Mouse (Mus musculus) intestine, embryonic 15.5 days (tissue): Measurements from ENCODE around the gene Cd3eap. TPM values are rescaled to one million over a fixed set of nuclear protein-coding genes. Genes with fewer than 3 reads are reported as not detected.

Experiments
- ATAC-seq: fragments of 200-750 bp; cut with Nextera tagmentation; 2 replicates; pipeline ENCODE4 v1.8.0; 2017; ENCODE audit warnings: moderate TSS enrichment, moderate library complexity
- H3K27ac ChIP-seq: fragments of 300-500 bp; sonication (generic); 2 replicates; pipeline ENCODE4 v1.5.1; 2015; ENCODE audit warnings: mild to moderate bottlenecking, inconsistent platforms
- H3K27me3 ChIP-seq: fragments of 300-500 bp; sonication (generic); replicated peaks from 2 replicates; pipeline ENCODE4 v1.6.1; 2015; ENCODE audit warnings: inconsistent platforms
- H3K36me3 ChIP-seq: fragments of 300-500 bp; sonication (generic); 2 replicates; pipeline ENCODE4 v1.6.1; 2015; ENCODE audit warnings: inconsistent platforms
- H3K4me1 ChIP-seq: fragments of 300-500 bp; sonication (generic); replicated peaks from 2 replicates; pipeline ENCODE4 v1.6.1; 2015; ENCODE audit warnings: inconsistent platforms
- H3K4me2 ChIP-seq: fragments of 300-500 bp; sonication (generic); replicated peaks from 2 replicates; pipeline ENCODE4 v1.6.1; 2015; ENCODE audit warnings: mild to moderate bottlenecking, inconsistent platforms
- H3K4me3 ChIP-seq: fragments of 300-500 bp; sonication (generic); replicated peaks from 2 replicates; pipeline ENCODE4 v1.5.1; 2015; ENCODE audit warnings: inconsistent platforms
- H3K9ac ChIP-seq: fragments of 300-500 bp; sonication (generic); 2 replicates; pipeline ENCODE4 v1.6.1; 2015; ENCODE audit warnings: inconsistent platforms
- H3K9me3 ChIP-seq: fragments of 300-500 bp; sonication (generic); 2 replicates; pipeline ENCODE4 v1.6.1; 2016; ENCODE audit warnings: inconsistent platforms
- WGBS: fragments of 180-500 bp; shearing (Covaris S2); methylation state at CpG from one replicate; pipeline ENCODE4 v1.1.7; 2015; 5-methylcytosine and 5-hydroxymethylcytosine counted together
- polyA plus RNA-seq: library from polyadenylated mRNA; unstranded; fragments of >200 nt; fragmentation: Nextera tagmentation; extraction: Ambion mirVana; gene quantifications from 2 replicates; pipeline ENCODE4 v1.2.1, GENCODE M21; 2015

The Cd3eap gene
- polyA plus RNA-seq, 1 experiment from 2014 or later, result 21.7 TPM

DNA sequence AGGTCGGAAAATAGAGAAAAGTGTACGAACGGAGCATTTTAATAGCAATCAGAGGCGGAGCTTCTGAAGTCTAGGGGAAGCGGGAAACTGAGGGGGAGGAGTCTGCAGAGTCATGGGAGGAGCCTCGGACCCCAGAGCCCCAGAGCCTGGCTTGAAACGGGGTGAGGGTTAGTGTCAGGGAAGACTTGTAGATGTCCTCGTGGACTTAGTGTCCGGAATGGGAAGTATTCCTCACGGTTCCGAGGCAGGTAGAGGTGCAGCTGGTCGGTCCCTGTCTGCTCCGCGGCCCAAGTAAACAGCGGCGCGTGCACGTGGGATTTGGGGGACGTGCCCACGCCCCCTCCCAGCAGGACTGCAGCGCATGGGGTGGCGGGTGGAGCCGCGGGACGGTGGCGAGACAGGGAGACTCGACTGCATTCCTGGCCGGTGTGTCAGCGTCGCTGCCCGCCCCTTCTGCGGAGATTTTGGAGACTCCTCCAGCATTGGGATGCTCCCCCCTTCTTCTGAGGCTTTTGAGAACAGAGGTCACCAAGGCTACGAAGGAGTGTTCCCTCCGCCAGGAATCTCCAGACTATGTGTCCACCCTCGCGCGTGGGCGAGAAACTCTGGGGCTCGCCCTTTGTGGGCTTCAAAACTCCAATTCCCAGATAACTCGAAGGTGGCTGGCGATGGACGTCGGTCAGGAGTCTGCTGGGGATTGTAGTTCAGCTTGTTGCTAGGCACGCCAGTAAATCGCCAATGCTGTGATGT lies 784 bp upstream of the Cd3eap start:
- Histone ChIP-seq H3K36me3 (peaks cover 15% of the 10 kb centered on the region; the same call in 1 of the 2 replicates), H3K27ac (peak overlapping the region; percentile 70), H3K4me1 (peaks cover 36% of the 10 kb centered on the region), H3K9ac (peak overlapping the region; percentile 52), H3K4me3 (peak overlapping the region; percentile 73), H3K4me2 (peak overlapping the region; percentile 99), H3K9me3 (no peaks in the 10 kb centered on the region), H3K27me3 (no peaks in the 10 kb centered on the region)
- peak; percentile 79 for ATAC-seq
- WGBS, result under 1% methylated on average over 45 of the region's 45 CpGs

DNA sequence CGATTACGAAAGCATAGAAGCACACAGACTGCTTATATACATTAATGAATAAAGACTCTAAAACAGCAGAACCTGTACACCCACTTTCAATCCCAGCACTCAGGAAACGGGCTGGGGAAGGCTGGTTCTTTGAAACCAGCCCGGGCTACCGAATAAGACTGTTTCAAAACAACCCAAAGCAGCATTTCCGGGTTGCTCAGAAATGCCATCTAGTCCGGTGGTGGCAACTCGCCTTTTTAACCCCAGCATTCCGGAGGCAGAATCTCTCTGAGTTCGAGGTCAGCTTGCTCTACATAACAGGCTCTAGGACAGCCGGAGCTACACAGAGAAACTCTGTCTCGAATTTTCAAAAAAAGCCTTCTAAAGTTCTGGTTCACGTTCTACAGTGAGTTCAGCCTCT lies 649 bp downstream of the Cd3eap start:
- H3K9ac ChIP-seq, result peak overlapping the region; percentile 52
- no peak for ATAC-seq
- peaks cover 29% of the 10 kb centered on the region for H3K4me1 ChIP-seq
- H3K4me3 ChIP-seq, result peak overlapping the region; percentile 73
- H3K36me3 ChIP-seq, result peaks cover 15% of the 10 kb centered on the region; the same call in 1 of the 2 replicates
- 19% methylated on average over 13 of the region's 13 CpGs for WGBS
- no peaks in the 10 kb centered on the region for H3K27me3 ChIP-seq
- H3K27ac ChIP-seq, result no peak overlapping the region
- H3K9me3 ChIP-seq, result no peaks in the 10 kb centered on the region
- peak overlapping the region; percentile 99 for H3K4me2 ChIP-seq

DNA sequence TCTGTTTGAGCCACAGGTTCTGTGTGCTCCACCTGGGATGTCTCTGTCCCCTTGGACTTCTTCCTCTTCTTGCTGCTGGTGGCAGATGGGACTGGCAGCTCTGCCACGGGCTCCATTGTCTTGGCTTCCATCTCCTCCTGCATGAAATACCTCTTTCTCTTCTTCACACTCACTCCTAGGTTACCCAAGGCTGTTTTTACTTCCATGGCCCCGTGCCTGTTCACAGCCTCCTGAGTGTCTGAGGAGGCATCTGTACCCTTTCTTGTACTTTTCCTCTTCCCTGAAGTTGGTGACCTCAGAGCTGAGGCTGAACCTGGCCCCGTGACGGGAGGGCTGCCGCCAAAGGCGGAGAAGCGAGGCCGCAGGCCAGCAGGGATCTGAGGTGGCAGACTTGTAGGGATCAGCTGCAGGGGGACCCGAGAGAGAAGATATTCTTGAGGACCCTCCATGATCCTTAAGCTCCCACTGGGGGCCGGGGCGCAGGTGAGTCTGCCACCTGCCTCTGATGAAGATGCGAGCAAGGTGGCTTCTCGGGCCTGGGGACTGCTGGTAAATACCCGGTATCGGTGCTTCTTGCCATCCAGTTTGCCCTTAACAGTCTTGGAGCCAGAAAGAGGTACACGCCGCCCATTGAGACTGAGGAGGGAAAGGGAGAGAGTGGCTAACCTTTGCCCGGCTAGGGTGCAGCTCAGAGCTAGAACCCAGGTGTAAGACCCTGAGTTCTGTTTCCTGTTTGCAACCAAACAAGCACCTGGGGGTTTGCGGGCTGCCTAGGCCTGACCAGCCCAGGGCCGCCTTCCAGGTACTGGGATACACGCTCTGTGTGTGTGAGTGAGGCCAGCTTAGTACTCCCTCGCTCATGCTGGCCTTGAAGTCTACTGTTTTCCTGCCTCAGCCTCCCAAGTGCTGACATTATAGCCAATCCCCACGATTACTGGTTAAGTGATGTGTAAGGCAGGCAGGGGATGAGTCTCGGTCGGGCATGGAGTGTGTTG lies 1.6 kb downstream of the Cd3eap start:
- Histone ChIP-seq H3K4me1 (peaks cover 29% of the 10 kb centered on the region), H3K4me3 (peak overlapping the region; percentile 73; the same call in 1 of the 2 replicates), H3K36me3 (peaks cover 15% of the 10 kb centered on the region; the same call in 1 of the 2 replicates), H3K27ac (no peak overlapping the region), H3K27me3 (no peaks in the 10 kb centered on the region), H3K4me2 (peak overlapping the region; percentile 99), H3K9me3 (no peaks in the 10 kb centered on the region), H3K9ac (no peak overlapping the region)
- no peak for ATAC-seq
- WGBS, result 87% methylated on average over 25 of the region's 25 CpGs

DNA sequence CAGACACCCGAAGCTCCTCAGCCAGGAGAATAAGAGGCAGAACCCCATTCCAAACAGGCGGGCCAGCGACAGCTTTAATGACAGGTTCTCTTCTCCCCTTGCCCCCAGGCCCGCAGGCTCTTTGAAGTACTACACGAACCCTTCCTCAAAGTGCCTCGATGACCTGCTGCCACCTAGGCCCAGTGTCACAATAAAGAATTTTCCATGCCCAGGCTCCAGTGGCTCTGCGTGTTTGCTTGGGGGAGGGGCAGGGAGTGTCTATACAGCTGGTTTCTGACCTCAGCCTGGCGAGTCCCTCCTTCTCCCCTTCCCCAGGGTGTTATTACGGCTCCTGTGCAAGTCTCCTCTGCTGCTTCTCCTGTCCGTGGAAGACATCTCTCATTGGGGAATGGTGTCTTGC lies 3.0 kb downstream of the Cd3eap start:
- no peak for ATAC-seq
- no peaks in the 10 kb centered on the region for H3K27me3 ChIP-seq
- 73% methylated on average over 10 of the region's 10 CpGs for WGBS

DNA sequence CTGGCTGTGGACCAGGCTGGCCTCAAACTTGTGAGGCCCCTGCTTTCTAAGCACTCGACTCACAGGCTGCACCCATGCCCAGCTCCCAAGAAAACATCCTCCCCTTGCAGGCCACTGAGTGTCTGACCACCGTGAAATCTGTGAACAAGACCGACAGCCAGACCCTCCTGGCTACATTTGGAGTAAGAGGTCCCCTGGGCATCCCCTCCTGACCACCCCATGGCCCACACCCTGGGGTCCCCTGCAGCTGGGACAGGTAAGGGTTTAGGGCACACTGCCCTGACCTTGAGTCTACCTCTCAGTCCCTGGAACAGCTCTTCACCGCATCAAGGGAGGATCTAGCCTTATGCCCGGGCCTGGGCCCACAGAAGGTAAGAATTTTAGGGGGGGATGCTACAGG lies 4.3 kb downstream of the Cd3eap start:
- no peak overlapping the region for H3K4me2 ChIP-seq
- no peak for ATAC-seq
- no peak overlapping the region for H3K27ac ChIP-seq
- WGBS, result 87% methylated on average over 5 of the region's 5 CpGs
- H3K9ac ChIP-seq, result no peak overlapping the region
- H3K36me3 ChIP-seq, result peaks cover 18% of the 10 kb centered on the region; the same call in 1 of the 2 replicates
- peaks cover 10% of the 10 kb centered on the region for H3K4me1 ChIP-seq
- no peaks in the 10 kb centered on the region for H3K27me3 ChIP-seq
- no peak overlapping the region for H3K4me3 ChIP-seq
- no peaks in the 10 kb centered on the region for H3K9me3 ChIP-seq

More for the DNA sequence above, 3.0 kb downstream of the Cd3eap start:
- H3K4me3 ChIP-seq, result no peak overlapping the region
- peaks cover 15% of the 10 kb centered on the region; the same call in 1 of the 2 replicates for H3K36me3 ChIP-seq
- H3K9me3 ChIP-seq, result no peaks in the 10 kb centered on the region
- H3K27ac ChIP-seq, result no peak overlapping the region
- H3K9ac ChIP-seq, result no peak overlapping the region
- no peak overlapping the region for H3K4me2 ChIP-seq
- H3K4me1 ChIP-seq, result peaks cover 19% of the 10 kb centered on the region

DNA sequence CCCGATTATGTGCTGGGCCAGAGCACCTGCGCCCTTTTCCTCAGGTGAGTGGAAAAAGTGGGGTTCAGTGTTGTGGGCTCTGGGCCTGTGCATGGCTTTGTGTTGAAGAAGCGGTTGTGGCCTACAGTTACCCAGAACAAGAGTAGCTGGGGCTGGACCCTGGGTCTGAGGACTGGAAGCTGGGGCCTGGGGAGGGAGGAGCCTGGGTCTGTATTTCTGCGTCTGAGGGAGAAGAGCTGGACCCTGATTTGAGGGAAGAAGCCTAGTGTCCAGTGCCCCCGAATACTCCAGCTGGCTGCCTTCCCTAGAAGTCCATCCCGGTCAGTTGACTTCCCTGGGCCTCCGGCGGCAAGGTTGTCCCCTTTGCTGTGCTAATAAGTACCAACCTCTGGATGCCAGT lies 9.1 kb downstream of the Cd3eap start:
- peaks cover 8% of the 10 kb centered on the region for H3K4me1 ChIP-seq
- 92% methylated on average over 8 of the region's 8 CpGs for WGBS
- ATAC-seq, result no peak
- H3K36me3 ChIP-seq, result peaks cover 5% of the 10 kb centered on the region; the same call in 1 of the 2 replicates
- H3K9me3 ChIP-seq, result no peaks in the 10 kb centered on the region
- H3K4me2 ChIP-seq, result no peak overlapping the region
- no peak overlapping the region for H3K4me3 ChIP-seq
- H3K9ac ChIP-seq, result no peak overlapping the region
- H3K27me3 ChIP-seq, result no peaks in the 10 kb centered on the region
- H3K27ac ChIP-seq, result no peak overlapping the region

DNA sequence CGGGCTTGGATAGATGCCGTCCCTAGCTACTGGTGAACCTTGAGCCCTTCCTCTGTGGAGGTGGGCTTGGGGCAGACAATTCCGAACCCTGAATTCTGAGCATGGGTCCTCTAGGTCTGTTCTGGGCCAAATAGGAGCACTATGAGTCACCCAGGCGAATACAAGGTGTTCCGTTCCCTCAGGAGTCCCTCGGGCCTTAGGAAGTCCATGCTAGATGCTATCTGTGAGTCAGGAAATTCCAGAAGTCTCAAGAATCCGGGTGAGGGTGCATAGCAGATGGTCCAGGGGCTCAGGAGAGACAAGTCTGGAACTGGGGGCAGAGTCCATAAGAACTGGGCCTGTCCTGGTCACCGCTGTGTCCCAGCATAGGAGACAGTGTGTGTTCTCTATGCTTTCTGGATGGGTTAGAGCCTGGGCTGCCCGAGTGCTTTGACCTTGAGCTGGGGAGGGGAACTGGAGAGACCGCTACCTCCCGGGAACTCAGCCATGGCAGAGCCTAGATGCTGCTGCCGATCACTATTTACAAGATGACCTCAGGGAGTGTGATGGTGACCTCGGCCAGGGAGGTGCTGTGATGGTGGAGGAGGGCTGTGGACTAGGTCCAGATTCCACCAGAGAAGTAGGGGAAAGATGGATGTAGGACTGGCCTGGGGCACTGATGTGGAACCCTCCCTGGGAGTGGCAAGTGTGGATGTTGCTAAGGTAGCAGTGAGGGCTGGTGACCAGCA lies 9.9 kb downstream of the Cd3eap start:
- H3K36me3 ChIP-seq, result peaks cover 3% of the 10 kb centered on the region; the same call in 1 of the 2 replicates
- no peak overlapping the region for H3K27ac ChIP-seq
- H3K4me1 ChIP-seq, result peaks cover 12% of the 10 kb centered on the region
- H3K4me3 ChIP-seq, result no peak overlapping the region
- no peaks in the 10 kb centered on the region for H3K27me3 ChIP-seq
- H3K4me2 ChIP-seq, result no peak overlapping the region
- no peaks in the 10 kb centered on the region for H3K9me3 ChIP-seq
- no peak for ATAC-seq
- 82% methylated on average over 13 of the region's 13 CpGs for WGBS
- no peak overlapping the region for H3K9ac ChIP-seq

DNA sequence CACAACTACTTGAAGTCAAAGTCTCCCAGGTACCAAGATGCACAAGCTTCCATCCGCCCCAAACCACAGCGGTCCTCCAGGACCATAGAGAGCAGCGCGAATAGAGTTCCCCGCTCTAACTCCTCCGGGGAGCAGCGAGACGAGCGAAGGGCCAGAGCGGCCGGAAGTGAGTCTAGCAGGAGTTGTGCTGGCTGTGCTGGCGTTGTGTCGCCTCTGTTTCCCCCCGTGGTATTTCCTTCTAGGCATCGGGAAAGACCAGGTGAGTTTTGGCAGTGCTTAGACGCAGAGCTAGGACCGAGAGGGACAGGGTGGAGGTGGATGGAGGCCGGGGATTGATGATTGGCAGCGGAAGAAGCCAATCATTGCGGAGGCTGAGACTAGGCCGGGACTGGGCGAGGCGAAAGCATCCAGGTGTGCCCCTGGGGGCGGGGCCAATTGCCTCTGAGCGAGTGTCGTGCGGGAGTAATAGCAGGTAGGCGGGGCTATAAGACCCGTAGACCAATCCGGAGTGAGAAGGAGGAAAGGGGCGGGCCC lies 14.3 kb downstream of the Cd3eap start:
- Histone ChIP-seq H3K4me3 (peak overlapping the region; percentile 77), H3K4me2 (peak overlapping the region; percentile 79), H3K9ac (peak overlapping the region; percentile 70), H3K4me1 (peaks cover 36% of the 10 kb centered on the region), H3K27me3 (no peaks in the 10 kb centered on the region), H3K9me3 (no peaks in the 10 kb centered on the region), H3K27ac (peak overlapping the region; percentile 86), H3K36me3 (no peaks in the 10 kb centered on the region; the same call in 1 of the 2 replicates)
- under 1% methylated on average over 31 of the region's 31 CpGs for WGBS
- ATAC-seq, result peak; percentile 96

DNA sequence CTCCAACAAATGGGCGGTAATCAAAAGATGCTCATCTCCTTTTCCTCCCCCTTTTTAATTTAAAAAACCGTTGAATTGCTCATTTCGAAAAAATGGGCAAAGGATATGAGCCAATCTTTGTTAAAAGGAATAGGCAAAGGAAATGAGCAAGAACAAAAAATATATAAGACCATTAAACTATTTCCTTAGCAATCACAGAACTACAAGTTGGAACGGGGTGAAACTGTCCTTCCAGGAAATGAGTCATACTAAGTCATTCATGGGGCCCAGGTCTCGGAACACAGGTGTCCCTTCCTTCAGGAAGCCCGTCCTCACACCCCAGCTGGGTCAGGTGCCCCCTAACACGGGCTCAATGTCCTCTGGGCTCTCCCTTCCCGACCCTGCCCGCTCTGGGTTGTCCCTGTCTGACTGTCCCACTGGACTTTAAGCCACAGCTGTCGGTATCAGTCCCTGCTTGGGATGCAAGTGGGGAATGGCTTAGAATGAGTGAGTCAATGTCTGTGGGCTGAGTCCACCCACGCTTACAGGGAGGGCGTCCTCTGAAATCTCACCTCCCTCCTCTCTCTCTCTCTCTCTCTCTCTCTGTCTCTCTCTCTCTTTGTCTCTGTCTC lies 14.9 kb downstream of the Cd3eap start, which contains the start of gene Ercc1:
Ercc1 (plus strand) TSS at position 542 of the 611 bp plus-strand sequence.
- ATAC-seq, result peak; percentile 2
- H3K27ac ChIP-seq, result peak within 1 kb of the TSS; percentile 86
- H3K4me2 ChIP-seq, result peak within 1 kb of the TSS; percentile 94
- H3K4me1 ChIP-seq, result peaks cover 36% of the 10 kb centered on the region
- 22% methylated on average over 12 of the region's 12 CpGs for WGBS
- no peaks in the 10 kb centered on the region for H3K9me3 ChIP-seq
- H3K27me3 ChIP-seq, result no peaks in the 10 kb centered on the region
- no peaks in the 10 kb centered on the region; the same call in 1 of the 2 replicates for H3K36me3 ChIP-seq
- peak within 1 kb of the TSS; percentile 70 for H3K9ac ChIP-seq
- peak within 1 kb of the TSS; percentile 77 for H3K4me3 ChIP-seq

DNA sequence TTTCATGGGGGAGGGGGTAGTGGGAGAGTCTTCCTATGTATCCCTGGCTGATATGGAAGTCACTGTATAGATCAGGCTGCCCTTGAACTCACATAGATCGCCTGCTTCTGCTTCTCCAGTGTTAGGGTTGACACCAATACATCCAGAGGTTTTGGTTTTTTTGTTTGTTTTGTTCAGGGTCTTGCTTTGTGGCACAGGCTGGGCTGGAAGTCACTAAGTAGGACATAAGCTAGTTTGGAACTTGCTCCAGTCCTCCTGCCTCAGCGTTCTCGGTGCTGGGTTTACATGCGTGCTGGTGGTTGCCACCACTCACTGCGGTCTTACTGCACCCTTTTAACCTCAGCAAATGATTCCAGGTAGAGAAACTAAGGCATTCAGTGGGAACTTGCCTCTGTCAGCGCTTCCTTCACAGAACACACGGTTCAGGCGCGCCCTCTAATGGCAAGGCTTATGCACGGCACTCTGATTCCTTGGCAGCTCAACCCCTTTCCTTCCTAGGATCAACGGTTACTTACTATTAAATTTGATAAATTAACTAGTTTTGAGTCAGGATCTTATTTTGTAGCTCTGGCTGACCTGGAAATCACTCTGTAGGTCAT lies 16.0 kb downstream of the Cd3eap start:
- Histone ChIP-seq H3K4me1 (peaks cover 36% of the 10 kb centered on the region), H3K9me3 (no peaks in the 10 kb centered on the region), H3K9ac (peak overlapping the region; percentile 6; the same call in 1 of the 2 replicates), H3K4me3 (no peak overlapping the region), H3K36me3 (no peaks in the 10 kb centered on the region; the same call in 1 of the 2 replicates), H3K27me3 (no peaks in the 10 kb centered on the region), H3K27ac (no peak overlapping the region), H3K4me2 (peak overlapping the region; percentile 94)
- no peak for ATAC-seq
- WGBS, result under 1% methylated on average over 11 of the region's 11 CpGs
